Mouse (Mus musculus) MEL (cell line): Measurements from ENCODE around the gene Cdh10. TPM values are rescaled to one million over a fixed set of nuclear protein-coding genes. Genes with fewer than 3 reads are reported as not detected.

Experiments
- DNase-seq: peaks from one replicate; pipeline ENCODE4 v3.0.0; 2011; ENCODE audit warnings: low read depth, low spot score
- H3K27ac ChIP-seq: 2 replicates; pipeline ENCODE4 v1.5.1; 2012; ENCODE audit warnings: low read depth, mild to moderate bottlenecking, control low read depth, low read length, moderate library complexity; ENCODE audit not compliant: control insufficient read depth
- H3K27me3 ChIP-seq, 2 experiments: fragments of 150-350 bp in 1 of 2; sonication (generic) in 1 of 2; 2 replicates each; pipeline ENCODE4 v1.6.1; 2012; ENCODE audit warnings: low read length in 2 of 2, mild to moderate bottlenecking in 2 of 2, improper control_type of control experiment in 1 of 2, moderate library complexity in 1 of 2; ENCODE audit not compliant: insufficient read depth in 2 of 2, control insufficient read depth in 1 of 2
- H3K36me3 ChIP-seq, 2 experiments: 2 replicates each; pipeline ENCODE4 v1.6.1; 2012 to 2014; ENCODE audit warnings: low read length in 2 of 2, improper control_type of control experiment in 1 of 2, inconsistent platforms in 1 of 2, mild to moderate bottlenecking in 1 of 2; ENCODE audit not compliant: insufficient read depth in 2 of 2, control insufficient read depth in 1 of 2
- H3K4me1 ChIP-seq, 2 experiments: fragments of 150-350 bp in 1 of 2; sonication (generic) in 1 of 2; 2 replicates each; pipeline ENCODE4 v1.6.1; 2012; ENCODE audit warnings: low read length in 2 of 2, improper control_type of control experiment in 1 of 2, mild to moderate bottlenecking in 1 of 2; ENCODE audit not compliant: insufficient read depth in 2 of 2, control insufficient read depth in 1 of 2
- H3K4me3 ChIP-seq, 2 experiments: fragments of 150-350 bp in 1 of 2; sonication (generic) in 1 of 2; 2 replicates each; pipeline ENCODE4 v1.5.1; 2012; ENCODE audit warnings: low read depth in 2 of 2, low read length in 2 of 2, mild to moderate bottlenecking in 2 of 2, moderate library complexity in 2 of 2, control low read depth in 1 of 2, improper control_type of control experiment in 1 of 2; ENCODE audit not compliant: control insufficient read depth in 1 of 2, insufficient read depth in 1 of 2
- H3K79me2 ChIP-seq: 2 replicates; pipeline ENCODE4 v1.6.1; 2012; ENCODE audit warnings: mild to moderate bottlenecking, low read length, moderate library complexity; ENCODE audit not compliant: control insufficient read depth, poor library complexity, insufficient read depth
- H3K9ac ChIP-seq: 2 replicates; pipeline ENCODE4 v1.6.1; 2012; ENCODE audit warnings: low read depth, mild to moderate bottlenecking, control low read depth, low read length, moderate library complexity; ENCODE audit not compliant: control insufficient read depth, poor library complexity, severe bottlenecking
- H3K9me3 ChIP-seq: fragments of 150-350 bp; sonication (generic); replicated peaks from 2 replicates; pipeline ENCODE4 v1.6.1; 2012; ENCODE audit warnings: mild to moderate bottlenecking, low read length, improper control_type of control experiment, moderate library complexity; ENCODE audit not compliant: insufficient read depth
- CHD1 ChIP-seq: IDR thresholded peaks from 2 replicates; pipeline ENCODE4 v1.6.1; 2012; ENCODE audit warnings: low read depth, mild to moderate bottlenecking, inconsistent platforms, low read length, improper control_type of control experiment
- CTCF ChIP-seq, 3 experiments: IDR thresholded peaks in 2 of 3; conservative IDR thresholded peaks in 1 of 3; 2 replicates each; pipeline ENCODE4 v1.5.1; 2011 to 2012; ENCODE audit warnings: low read length in 3 of 3, low read depth in 2 of 3, mild to moderate bottlenecking in 2 of 3, improper control_type of control experiment in 1 of 3, inconsistent platforms in 1 of 3, mixed read lengths in 1 of 3, moderate library complexity in 1 of 3; ENCODE audit not compliant: control insufficient read depth in 1 of 3, insufficient read depth in 1 of 3, poor library complexity in 1 of 3, severe bottlenecking in 1 of 3
- E2F4 ChIP-seq: IDR thresholded peaks from 2 replicates; pipeline ENCODE4 v1.6.1; 2011; ENCODE audit warnings: low read depth, low read length, improper control_type of control experiment, borderline replicate concordance
- ELF1 ChIP-seq: IDR thresholded peaks from 2 replicates; pipeline ENCODE4 v1.6.1; 2014; ENCODE audit warnings: low read depth, mild to moderate bottlenecking, inconsistent platforms, low read length, improper control_type of control experiment, moderate library complexity
- GABPA ChIP-seq: IDR thresholded peaks from 2 replicates; pipeline ENCODE4 v1.6.1; 2012; ENCODE audit warnings: low read depth, mild to moderate bottlenecking, inconsistent platforms, low read length, improper control_type of control experiment, moderate library complexity
- JUND ChIP-seq: IDR thresholded peaks from 2 replicates; pipeline ENCODE4 v1.6.1; 2011; ENCODE audit warnings: low read depth, mild to moderate bottlenecking, improper control_type of control experiment, low read length
- MAX ChIP-seq: IDR thresholded peaks from 2 replicates; pipeline ENCODE4 v1.6.1; 2011; ENCODE audit warnings: low read length, improper control_type of control experiment
- MEF2A ChIP-seq: IDR thresholded peaks from 2 replicates; pipeline ENCODE4 v1.6.1; 2014; ENCODE audit warnings: low read depth, mild to moderate bottlenecking, inconsistent platforms, low read length, improper control_type of control experiment; ENCODE audit not compliant: poor library complexity, insufficient replicate concordance, severe bottlenecking; ENCODE audit errors: extremely low read depth
- MXI1 ChIP-seq: IDR thresholded peaks from 2 replicates; pipeline ENCODE4 v1.6.1; 2011; ENCODE audit warnings: mild to moderate bottlenecking, low read depth, low read length, improper control_type of control experiment
- MYB ChIP-seq: IDR thresholded peaks from 2 replicates; pipeline ENCODE4 v1.6.1; 2011; ENCODE audit warnings: mild to moderate bottlenecking, low read depth, low read length, improper control_type of control experiment
- MYC ChIP-seq: IDR thresholded peaks from 2 replicates; pipeline ENCODE4 v1.6.1; 2011; ENCODE audit warnings: low read depth, mild to moderate bottlenecking, low read length, improper control_type of control experiment, moderate library complexity
- NELFE ChIP-seq: IDR thresholded peaks from 2 replicates; pipeline ENCODE4 v1.6.1; 2011; ENCODE audit warnings: low read depth, low read length, improper control_type of control experiment
- NRF1 ChIP-seq: IDR thresholded peaks from 2 replicates; pipeline ENCODE4 v1.6.1; 2014; ENCODE audit warnings: low read depth, mild to moderate bottlenecking, inconsistent platforms, low read length, improper control_type of control experiment, moderate library complexity; ENCODE audit not compliant: poor library complexity, insufficient read depth, severe bottlenecking
- TAL1 ChIP-seq: IDR thresholded peaks from 2 replicates; pipeline ENCODE4 v1.6.1; 2012; ENCODE audit warnings: mild to moderate bottlenecking, inconsistent platforms, low read length, moderate library complexity, mixed read lengths
- TBP ChIP-seq: IDR thresholded peaks from 2 replicates; pipeline ENCODE4 v1.8.0; 2011; ENCODE audit warnings: low read depth, low read length, improper control_type of control experiment
- ZMIZ1 ChIP-seq: IDR thresholded peaks from 2 replicates; pipeline ENCODE4 v1.6.1; 2012; ENCODE audit warnings: low read depth, mild to moderate bottlenecking, inconsistent platforms, low read length, improper control_type of control experiment, moderate library complexity
- polyA plus RNA-seq, 2 experiments: library from polyadenylated mRNA; stranded (reverse) in 1 of 2; unstranded in 1 of 2; fragments of >175 nt in 1 of 2; fragments of >200 nt in 1 of 2; gene quantifications; 2 replicates each; pipeline versions ENCODE4 v1.2.1 to v1.2.4; 2012; ENCODE audit warnings: low replicate concordance in 2 of 2, low read depth in 1 of 2; ENCODE audit not compliant: insufficient read length in 2 of 2, insufficient read depth in 1 of 2, missing spikeins in 1 of 2
- total RNA-seq: library from RNA; depleted of rRNA; stranded (reverse); fragments of 300-350 nt; gene quantifications from 2 replicates; pipeline ENCODE4 v1.2.3, GENCODE M21; 2012

Gene Cdh10
- total and polyA plus RNA-seq, 3 experiments = not detected

DNA sequence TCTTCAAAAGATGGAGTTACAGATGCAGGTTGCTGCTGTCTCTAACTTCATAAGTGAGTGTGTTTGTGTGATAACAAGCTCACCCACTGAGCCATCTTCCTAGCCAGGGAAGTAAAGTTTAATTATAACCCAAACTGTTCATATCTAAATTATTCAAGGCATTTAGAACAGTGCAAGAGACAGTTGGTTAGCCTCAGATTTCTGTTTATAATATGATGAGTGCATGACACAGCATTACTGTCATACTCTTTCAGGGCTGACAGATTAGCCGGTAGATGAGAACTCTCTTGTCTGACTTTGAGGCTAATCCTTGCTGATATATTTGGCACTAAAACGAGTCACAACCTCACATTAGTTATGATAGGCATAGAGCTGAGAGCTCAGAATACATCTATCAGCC, 70.2 kb downstream of the Cdh10 start (continued):
- no peak for TF ChIP-seq E2F4
- no peak for TF ChIP-seq JUND
- 0 out of 2 replicates have a peak, but pooled peaks have one; percentile 44 for TF ChIP-seq MXI1
- TF ChIP-seq MYB = peak; percentile 96
- no peak for TF ChIP-seq NELFE
- TF ChIP-seq GABPA = peak; percentile 91
- TF ChIP-seq MYC = 0 out of 2 replicates have a peak, but pooled peaks have one; percentile 27

DNA sequence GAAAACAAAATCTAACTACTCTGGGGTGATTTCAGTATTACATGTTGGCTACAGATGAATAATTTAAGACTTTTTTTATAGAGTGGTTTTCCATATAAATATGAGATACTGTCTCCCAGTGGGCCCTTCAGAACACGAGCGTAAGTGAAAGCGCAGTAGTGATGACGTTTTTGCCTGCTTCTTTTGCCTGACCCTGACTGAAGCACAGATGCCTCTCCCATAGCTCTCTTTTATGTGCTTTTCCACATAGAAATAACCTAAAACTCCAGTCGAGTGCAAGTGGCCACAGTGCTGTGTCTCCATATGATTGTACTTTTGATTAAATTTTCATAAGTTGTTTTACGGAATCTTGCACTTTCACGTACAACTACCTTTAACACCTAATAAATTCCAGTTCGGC, 71.6 kb downstream of the Cdh10 start:
- no peak overlapping the region for H3K9ac ChIP-seq
- DNase-seq = no peak
- no peak for TF ChIP-seq CTCF (IDR thresholded peaks at IDR 0.05 in 2 of 3, conservative IDR thresholded peaks at IDR 0.05 in 1 of 3; ENCODE audit: control insufficient read depth in 1 of 3, insufficient read depth in 1 of 3, low read depth in 2 of 3, low read length in 3 of 3, poor library complexity in 1 of 3, severe bottlenecking in 1 of 3)
- TF ChIP-seq MEF2A = no peak
- no peak for TF ChIP-seq TBP
- no peak for TF ChIP-seq NRF1
- TF ChIP-seq CHD1 = no peak
- TF ChIP-seq ELF1 = no peak
- TF ChIP-seq MAX = no peak
- no peaks in the 10 kb centered on the region for H3K9me3 ChIP-seq
- H3K27me3 ChIP-seq = no peaks in the 10 kb centered on the region
- peaks cover 0 to 25% of the 10 kb centered on the region in 2 experiments; a peak in 2 of 4 replicates for H3K36me3 ChIP-seq
- H3K27ac ChIP-seq = no peak overlapping the region
- H3K79me2 ChIP-seq = no peaks in the 10 kb centered on the region
- H3K4me1 ChIP-seq = peaks cover 6 to 13% of the 10 kb centered on the region in 2 experiments; a peak in 3 of 4 replicates
- H3K4me3 ChIP-seq = no peak overlapping the region

DNA sequence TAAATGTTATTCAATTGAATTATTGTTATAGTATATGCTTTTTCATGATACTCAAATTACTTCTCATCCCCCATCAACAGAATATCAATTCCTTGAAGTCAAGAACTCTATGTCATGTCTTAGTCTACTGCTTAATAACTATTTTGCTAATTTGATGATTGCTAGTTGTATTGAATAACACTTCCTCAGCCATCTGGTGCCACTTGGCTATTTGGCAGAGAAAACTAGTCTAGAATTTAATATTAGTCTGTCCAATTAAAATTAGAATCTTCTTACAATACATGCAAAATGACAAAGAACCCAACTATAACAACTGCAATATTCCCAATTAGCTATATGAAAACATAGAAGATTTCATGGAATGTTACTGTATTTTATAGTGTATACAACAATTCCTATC, 82.0 kb downstream of the Cdh10 start:
- Histone ChIP-seq H3K4me3 (no peak overlapping the region), H3K27ac (no peak overlapping the region), H3K36me3 (peaks cover 0 to 3% of the 10 kb centered on the region in 2 experiments; a peak in 1 of 4 replicates), H3K9me3 (no peaks in the 10 kb centered on the region), H3K27me3 (no peaks in the 10 kb centered on the region), H3K79me2 (no peaks in the 10 kb centered on the region), H3K4me1 (no peaks in the 10 kb centered on the region), H3K9ac (no peak overlapping the region)
- TF ChIP-seq ZMIZ1 = no peak
- no peak for TF ChIP-seq NRF1
- TF ChIP-seq E2F4 = no peak
- no peak for TF ChIP-seq TAL1
- no peak for DNase-seq
